Mouse (Mus musculus) intestine, embryonic 14.5 days (tissue): ENCODE results near the gene Churc1. TPM values are rescaled to one million over a fixed set of nuclear protein-coding genes. Genes with fewer than 3 reads are reported as not detected.

Experiments used
- polyA plus RNA-seq: library from polyadenylated mRNA; unstranded; fragments of >200 nt; fragmentation: Nextera tagmentation; extraction: Ambion mirVana; gene quantifications from 2 replicates; pipeline ENCODE4 v1.2.1, GENCODE M21; 2014

The Churc1 gene
- polyA plus RNA-seq, 1 experiment from 2014 or later = 146 TPM

Other genes with a start within 250 kb of the Churc1 start
- 9.5 and 10.4 TPM in 2 replicates for gene Plekhg3, start 234.6 kb upstream of the Churc1 start, polyA plus RNA-seq
- 1.5 and 1.6 TPM in 2 replicates for gene Sptb, start 55.0 kb upstream of the Churc1 start, polyA plus RNA-seq
- 39.3 and 44.6 TPM in 2 replicates for gene Fntb, start 51 bp downstream of the Churc1 start, polyA plus RNA-seq
- 85.8 and 98.3 TPM in 2 replicates for gene Gpx2, start 30.0 kb downstream of the Churc1 start, polyA plus RNA-seq
- gene Rab15, start 57.4 kb downstream of the Churc1 start, polyA plus RNA-seq = 22.3 and 23.3 TPM in 2 replicates
- gene Max, start 196.7 kb downstream of the Churc1 start, polyA plus RNA-seq = 27.5 and 33.4 TPM in 2 replicates